Mouse (Mus musculus): ENCODE data around the gene Tmcc3. TPM values are rescaled to one million over a fixed set of nuclear protein-coding genes. Genes with fewer than 3 reads are reported as not detected.
"Not testable (repeated sequence)": the region's sequence is repeated elsewhere in the genome, so short reads cannot be mapped to it uniquely, and the experiment has no call there.

The Tmcc3 gene
- polyA plus RNA-seq, 1 experiment = not detected

DNA sequence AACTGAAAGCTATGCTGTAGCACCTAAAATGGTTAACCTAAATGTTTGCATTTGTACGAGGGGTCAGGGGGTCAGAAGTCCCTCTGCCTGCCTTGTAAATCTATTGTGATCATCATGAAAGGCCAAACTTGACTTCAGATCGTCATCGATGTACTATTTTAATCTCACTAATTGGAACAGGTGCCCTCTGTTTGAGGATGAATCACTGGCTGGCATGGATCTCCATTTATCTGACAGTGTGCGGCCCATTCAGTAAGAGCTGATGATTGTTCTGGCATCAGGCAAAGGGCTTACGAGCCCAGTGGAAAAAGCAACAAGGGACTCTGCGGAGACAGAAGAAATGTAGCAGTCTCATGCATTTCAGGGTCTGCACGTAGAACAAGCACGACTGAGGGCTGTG, 215.1 kb downstream of the Tmcc3 start:
- Histone ChIP-seq H3K4me1 (ENCODE audit: control insufficient read depth, insufficient read depth, low read length) (peaks cover 18% of the 10 kb centered on the region), H3K27ac (ENCODE audit: insufficient read depth, low read depth, low read length) (no peak overlapping the region), H3K4me3 (ENCODE audit: insufficient read depth, low read depth, low read length) (no peak overlapping the region)
- 48% methylated on average over 8 of the region's 8 CpGs for WGBS
- TF ChIP-seq POLR2A (IDR thresholded peaks at IDR 0.05; ENCODE audit: insufficient read depth, low read depth, low read length) (no peak), CTCF (IDR thresholded peaks at IDR 0.05; ENCODE audit: insufficient read depth, low read depth, low read length) (no peak)

DNA sequence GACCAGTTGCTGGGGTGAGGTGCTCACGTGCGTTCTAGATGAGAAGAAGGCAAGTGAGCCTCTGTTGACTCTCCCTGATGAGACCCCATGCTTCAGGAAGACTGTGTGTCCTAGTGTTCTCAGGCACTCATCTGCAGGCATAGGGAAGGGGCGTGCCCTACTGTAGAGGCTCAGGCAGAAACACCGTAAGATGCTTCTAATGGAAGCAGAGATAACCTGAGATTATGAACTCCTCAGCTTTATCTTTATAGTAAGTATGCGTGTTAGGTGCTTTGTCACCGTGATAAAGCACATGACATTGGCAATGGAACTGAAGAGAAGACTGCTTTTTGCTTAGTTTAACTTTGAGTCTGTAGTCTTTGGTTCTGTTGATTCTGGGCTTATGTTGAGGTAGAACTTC, 215.5 kb downstream of the Tmcc3 start:
- WGBS = 91% methylated on average over 6 of the region's 6 CpGs
- H3K27ac ChIP-seq (ENCODE audit: insufficient read depth, low read depth, low read length) = no peak overlapping the region

GRCm38 (mm10) chr10:94530079-94530478, 218.3 kb downstream of the Tmcc3 start:
- 72% methylated on average over 2 of the region's 2 CpGs for WGBS
- no peak overlapping the region for H3K4me3 ChIP-seq (ENCODE audit: insufficient read depth, low read depth, low read length)
- TF ChIP-seq CTCF (IDR thresholded peaks at IDR 0.05; ENCODE audit: insufficient read depth, low read depth, low read length) = no peak
- TF ChIP-seq POLR2A (IDR thresholded peaks at IDR 0.05; ENCODE audit: insufficient read depth, low read depth, low read length) = no peak
- peaks cover 8% of the 10 kb centered on the region for H3K4me1 ChIP-seq (ENCODE audit: control insufficient read depth, insufficient read depth, low read length)
- no peak overlapping the region for H3K27ac ChIP-seq (ENCODE audit: insufficient read depth, low read depth, low read length)

More for the DNA sequence above, 215.5 kb downstream of the Tmcc3 start:
- Histone ChIP-seq H3K4me3 (ENCODE audit: insufficient read depth, low read depth, low read length) (no peak overlapping the region), H3K4me1 (ENCODE audit: control insufficient read depth, insufficient read depth, low read length) (peaks cover 17% of the 10 kb centered on the region)
- no peak for TF ChIP-seq CTCF (IDR thresholded peaks at IDR 0.05; ENCODE audit: insufficient read depth, low read depth, low read length)
- no peak for TF ChIP-seq POLR2A (IDR thresholded peaks at IDR 0.05; ENCODE audit: insufficient read depth, low read depth, low read length)

GRCm38 (mm10) chr10:94531482-94531881, 219.7 kb downstream of the Tmcc3 start:
- Histone ChIP-seq H3K4me3 (ENCODE audit: insufficient read depth, low read depth, low read length) (no peak overlapping the region), H3K4me1 (ENCODE audit: control insufficient read depth, insufficient read depth, low read length) (peaks cover 6% of the 10 kb centered on the region; the same call in 1 of the 2 replicates), H3K27ac (ENCODE audit: insufficient read depth, low read depth, low read length) (no peak overlapping the region)
- TF ChIP-seq CTCF (IDR thresholded peaks at IDR 0.05; ENCODE audit: insufficient read depth, low read depth, low read length) (no peak), POLR2A (IDR thresholded peaks at IDR 0.05; ENCODE audit: insufficient read depth, low read depth, low read length) (no peak)

DNA sequence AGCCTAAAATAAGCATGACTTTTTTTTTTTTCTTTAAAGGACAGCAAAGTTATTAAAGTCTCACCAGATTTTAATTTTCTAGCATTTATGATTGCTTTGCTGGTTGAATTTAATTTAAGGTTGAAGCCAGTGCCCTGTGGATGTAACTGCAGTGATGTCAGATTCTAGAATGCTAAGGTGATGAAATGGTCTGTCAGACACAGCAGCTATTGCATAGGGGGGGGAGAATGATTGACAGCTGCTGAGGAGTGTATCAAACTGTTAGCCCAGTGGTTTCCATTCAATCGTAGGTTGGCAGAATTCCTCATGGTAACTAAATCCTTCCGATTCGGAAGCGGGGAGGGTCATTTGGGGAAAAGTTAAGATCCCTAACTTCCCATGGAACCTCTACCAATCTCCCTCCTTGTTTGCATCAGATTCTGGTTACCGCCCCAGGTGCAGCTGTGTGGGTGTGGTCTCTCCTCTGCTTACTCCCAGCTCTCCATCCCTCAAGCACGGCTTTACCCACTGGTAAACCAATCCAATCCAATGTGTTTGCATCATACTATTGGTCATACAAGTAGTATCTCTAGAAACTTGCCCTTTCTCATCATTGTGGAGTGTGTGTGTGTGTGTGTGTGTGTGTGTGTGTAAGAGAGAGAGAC, 221.5 kb downstream of the Tmcc3 start:
- TF ChIP-seq CTCF (IDR thresholded peaks at IDR 0.05; ENCODE audit: insufficient read depth, low read depth, low read length) = no peak
- TF ChIP-seq POLR2A (IDR thresholded peaks at IDR 0.05; ENCODE audit: insufficient read depth, low read depth, low read length) = no peak
- no peak overlapping the region for H3K27ac ChIP-seq (ENCODE audit: insufficient read depth, low read depth, low read length)
- H3K4me3 ChIP-seq (ENCODE audit: insufficient read depth, low read depth, low read length) = no peak overlapping the region
- 88% methylated on average over 6 of the region's 6 CpGs for WGBS
- peaks cover 8% of the 10 kb centered on the region; the same call in 1 of the 2 replicates for H3K4me1 ChIP-seq (ENCODE audit: control insufficient read depth, insufficient read depth, low read length)

GRCm38 (mm10) chr10:94538623-94539022, 226.9 kb downstream of the Tmcc3 start:
- not testable (repeated sequence) for H3K4me1 ChIP-seq (ENCODE audit: control insufficient read depth, insufficient read depth, low read length); H3K27ac ChIP-seq (ENCODE audit: insufficient read depth, low read depth, low read length)
- 91% methylated on average over 2 of the region's 2 CpGs for WGBS

GRCm38 (mm10) chr10:94540241-94540640, 228.5 kb downstream of the Tmcc3 start:
- TF ChIP-seq POLR2A (IDR thresholded peaks at IDR 0.05; ENCODE audit: insufficient read depth, low read depth, low read length) (no peak), CTCF (IDR thresholded peaks at IDR 0.05; ENCODE audit: insufficient read depth, low read depth, low read length) (no peak)
- no peak overlapping the region for H3K27ac ChIP-seq (ENCODE audit: insufficient read depth, low read depth, low read length)
- 88% methylated on average over 4 of the region's 4 CpGs for WGBS
- no peak overlapping the region for H3K4me3 ChIP-seq (ENCODE audit: insufficient read depth, low read depth, low read length)
- H3K4me1 ChIP-seq (ENCODE audit: control insufficient read depth, insufficient read depth, low read length) = peaks cover 14% of the 10 kb centered on the region

More at GRCm38 (mm10) chr10:94538623-94539022, 226.9 kb downstream of the Tmcc3 start:
- not testable (repeated sequence) for H3K4me3 ChIP-seq (ENCODE audit: insufficient read depth, low read depth, low read length)

- WGBS = 24% methylated on average over 8 of the region's 8 CpGs
- Histone ChIP-seq H3K27ac (ENCODE audit: insufficient read depth, low read depth, low read length) (peak overlapping the region; percentile 63), H3K4me3 (ENCODE audit: insufficient read depth, low read depth, low read length) (no peak overlapping the region), H3K4me1 (ENCODE audit: control insufficient read depth, insufficient read depth, low read length) (peaks cover 23% of the 10 kb centered on the region)
- TF ChIP-seq POLR2A (IDR thresholded peaks at IDR 0.05; ENCODE audit: insufficient read depth, low read depth, low read length) (no peak), CTCF (IDR thresholded peaks at IDR 0.05; ENCODE audit: insufficient read depth, low read depth, low read length) (no peak)
Observed at GRCm38 (mm10) chr10:94543956-94544355, 232.2 kb downstream of the Tmcc3 start.

GRCm38 (mm10) chr10:94544803-94545202, 233.1 kb downstream of the Tmcc3 start:
- Histone ChIP-seq H3K4me3 (ENCODE audit: insufficient read depth, low read depth, low read length) (no peak overlapping the region), H3K27ac (ENCODE audit: insufficient read depth, low read depth, low read length) (peak overlapping the region; percentile 96), H3K4me1 (ENCODE audit: control insufficient read depth, insufficient read depth, low read length) (peaks cover 25% of the 10 kb centered on the region)
- TF ChIP-seq POLR2A (IDR thresholded peaks at IDR 0.05; ENCODE audit: insufficient read depth, low read depth, low read length) (no peak), CTCF (IDR thresholded peaks at IDR 0.05; ENCODE audit: insufficient read depth, low read depth, low read length) (no peak)
- 19% methylated on average over 8 of the region's 8 CpGs for WGBS
